19 mouse cellular contexts compared by ENCODE assay signal in the genomic region with DNA sequence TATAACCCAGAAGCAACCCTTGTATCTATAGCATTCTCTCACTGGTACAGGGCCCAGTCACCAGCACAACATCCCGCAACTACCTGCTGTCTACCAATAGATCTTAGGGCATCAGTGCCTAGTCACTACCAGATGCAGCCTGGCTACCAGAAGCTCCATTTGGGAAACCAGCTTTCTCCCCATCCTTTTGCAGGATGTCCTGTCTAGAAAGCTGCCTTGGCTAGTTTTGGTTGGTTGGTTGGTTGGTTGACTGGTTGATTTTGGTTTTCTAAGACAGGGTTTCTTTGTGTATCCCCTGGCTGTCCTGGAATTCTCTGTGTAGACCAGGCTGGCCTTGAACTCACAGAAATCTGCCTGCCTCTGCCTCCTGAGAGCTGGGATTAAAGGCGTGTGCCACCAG. TPM values are rescaled to one million over a fixed set of nuclear protein-coding genes. Genes with fewer than 3 reads are reported as not detected.
DNase-seq lines count a peak whose midpoint lies in the region.
"Had no signal": no experiment of that assay in that cellular context is flagged by ENCODE, and none has a peak within 500 bp of the region (broad histone marks: within the 10 kb centered on the region; RNA-seq: fewer than 3 reads in every experiment).

No protein-coding gene starts in this region.

- peak; percentile 77 for DNase-seq in heart, adult 11 months
- no peak for DNase-seq in heart, adult 18-20 months
- peak; percentile 1 for DNase-seq in kidney, postnatal 10 days
- no peak for DNase-seq in kidney, adult 8-10 months
- peak; percentile 4 to 6 for DNase-seq in right cerebral cortex, postnatal 10 days (ENCODE audit: low spot score in 2 of 2)
- no peak for DNase-seq in right cerebral cortex, postnatal 4 days
- DNase-seq: adrenal gland, adult 2 months; adrenal gland, postnatal 10 days; adrenal gland, postnatal 25 days; cerebellum, adult 11 months; cerebellum, adult 18-20 months; cerebellum, adult 8-10 months; cerebellum, adult 9-11 months; cerebellum, postnatal 36 days; embryo, embryonic 11 days had no signal

RNA-seq across cellular contexts. Expression of a gene that starts 4.7 kb away (rescaled TPM):
- total RNA-seq in heart, adult 18-20 months (2021), result 10 to 100 TPM; 14.4 to 19.0 TPM

RNA-seq across cellular contexts. Expression of a gene that starts 26.1 kb away (rescaled TPM):
- 1 to 10 TPM; 4.1 to 4.8 TPM for total RNA-seq in heart, adult 18-20 months (2021)

RNA-seq across cellular contexts. Expression of a gene that starts 27.4 kb away (rescaled TPM):
- total RNA-seq in heart, adult 18-20 months (2021), result not detected
- total RNA-seq: adrenal gland, adult 2 months; adrenal gland, postnatal 10 days; adrenal gland, postnatal 25 days; adrenal gland, postnatal 4 days; common myeloid progenitor, adult 5-6 weeks; ES-E14; MEL had no signal

RNA-seq across cellular contexts. Expression of a gene that starts 54.1 kb away (rescaled TPM):
- under 1 TPM in 1 of 2 experiments, not detected in 1; 0.10 TPM for total RNA-seq in heart, adult 18-20 months (2021)
- total RNA-seq: common myeloid progenitor, adult 5-6 weeks; MEL had no signal

Comparison
In these comparisons a context has a peak if more than half of its experiments do, and no peak if none do; other contexts are left out.
1. DNase-seq: peak in heart, adult 11 months (single experiment), kidney, postnatal 10 days (single experiment) and right cerebral cortex, postnatal 10 days (2 of 2); none in heart, adult 18-20 months (0 of 2), kidney, adult 8-10 months (0 of 2) and right cerebral cortex, postnatal 4 days (single experiment).